Mouse (Mus musculus) liver, embryonic 14.5 days (tissue): ENCODE measurements around the gene Lyrm4. TPM values are rescaled to one million over a fixed set of nuclear protein-coding genes. Genes with fewer than 3 reads are reported as not detected.

Experiments used
- ATAC-seq: fragments of 200-750 bp; cut with Nextera tagmentation; 2 replicates; pipeline ENCODE4 v1.8.0; 2017; ENCODE audit warnings: moderate number of reproducible peaks, mild to moderate bottlenecking, moderate library complexity; ENCODE audit not compliant: insufficient read depth
- DNase-seq, 3 experiments: peaks; one replicate each; pipeline ENCODE4 v3.0.0-alpha.2; 2012 to 2013; ENCODE audit warnings: low read depth in 3 of 3, low spot score in 3 of 3
- H3K27ac ChIP-seq: fragments of 300-500 bp; sonication (generic); 2 replicates; pipeline ENCODE4 v1.5.1; 2014; ENCODE audit warnings: moderate library complexity, mild to moderate bottlenecking, control low read depth, inconsistent platforms
- H3K27me3 ChIP-seq: fragments of 300-500 bp; sonication (generic); 2 replicates; pipeline ENCODE4 v1.6.1; 2014; ENCODE audit warnings: mild to moderate bottlenecking, low read length, moderate library complexity; ENCODE audit not compliant: control insufficient read depth, insufficient read depth
- H3K36me3 ChIP-seq: fragments of 300-500 bp; sonication (generic); replicated peaks from 2 replicates; pipeline ENCODE4 v1.6.1; 2014; ENCODE audit warnings: low read depth; ENCODE audit not compliant: control insufficient read depth, insufficient read depth
- H3K4me1 ChIP-seq, 2 experiments: fragments of 200-500 bp in 1 of 2; fragments of 300-500 bp in 1 of 2; sonication (generic) in 1 of 2; replicated peaks; 2 replicates each; pipeline ENCODE4 v1.6.1; 2012 to 2014; ENCODE audit warnings: antibody characterized with exemption in 1 of 2, inconsistent platforms in 1 of 2, low read length in 1 of 2; ENCODE audit not compliant: control insufficient read depth in 2 of 2, insufficient read depth in 2 of 2
- H3K4me2 ChIP-seq: fragments of 300-500 bp; sonication (generic); 2 replicates; pipeline ENCODE4 v1.6.1; 2014; ENCODE audit warnings: low read depth, mild to moderate bottlenecking, control low read depth, moderate library complexity
- H3K4me3 ChIP-seq, 2 experiments: fragments of 200-500 bp in 1 of 2; fragments of 300-500 bp in 1 of 2; sonication (generic) in 1 of 2; 2 replicates each; pipeline ENCODE4 v1.5.1; 2012 to 2014; ENCODE audit warnings: low read depth in 2 of 2, low read length in 2 of 2, mild to moderate bottlenecking in 2 of 2, control low read depth in 1 of 2, inconsistent platforms in 1 of 2, moderate library complexity in 1 of 2; ENCODE audit not compliant: insufficient read depth in 1 of 2
- H3K9ac ChIP-seq: fragments of 300-500 bp; sonication (generic); replicated peaks from 2 replicates; pipeline ENCODE4 v1.6.1; 2014; ENCODE audit warnings: mild to moderate bottlenecking, control low read depth, moderate library complexity
- H3K9me3 ChIP-seq: fragments of 300-500 bp; sonication (generic); 2 replicates; pipeline ENCODE4 v1.6.1; 2016; ENCODE audit warnings: low read length, mixed read lengths; ENCODE audit not compliant: control insufficient read depth
- CTCF ChIP-seq: IDR thresholded peaks from 2 replicates; pipeline ENCODE4 v1.5.1; 2016; ENCODE audit warnings: antibody characterized with exemption, low read depth, control low read depth
- EP300 ChIP-seq: IDR thresholded peaks from 2 replicates; pipeline ENCODE4 v1.6.1; 2016; ENCODE audit warnings: antibody characterized with exemption, low read depth
- WGBS: fragments of 180-500 bp; shearing (Covaris S2); extraction: QIAGEN DNeasy Blood & Tissue Kit; methylation state at CpG from one replicate; pipeline ENCODE4 v1.1.7; 2014; ENCODE audit not compliant: insufficient replicate concordance; 5-methylcytosine and 5-hydroxymethylcytosine counted together
- polyA plus RNA-seq, 2 experiments: library from polyadenylated mRNA; depleted of rRNA in 1 of 2; stranded (reverse) in 1 of 2; unstranded in 1 of 2; fragments of >200 nt; fragmentation: Nextera tagmentation in 1 of 2; extraction: Ambion mirVana in 1 of 2; gene quantifications; 2 replicates each; pipeline versions ENCODE4 v1.2.1 to v1.2.3; 2012 to 2014

Lyrm4 gene
- polyA plus RNA-seq, 2 experiments, result 6.8 to 28.8 TPM

DNA sequence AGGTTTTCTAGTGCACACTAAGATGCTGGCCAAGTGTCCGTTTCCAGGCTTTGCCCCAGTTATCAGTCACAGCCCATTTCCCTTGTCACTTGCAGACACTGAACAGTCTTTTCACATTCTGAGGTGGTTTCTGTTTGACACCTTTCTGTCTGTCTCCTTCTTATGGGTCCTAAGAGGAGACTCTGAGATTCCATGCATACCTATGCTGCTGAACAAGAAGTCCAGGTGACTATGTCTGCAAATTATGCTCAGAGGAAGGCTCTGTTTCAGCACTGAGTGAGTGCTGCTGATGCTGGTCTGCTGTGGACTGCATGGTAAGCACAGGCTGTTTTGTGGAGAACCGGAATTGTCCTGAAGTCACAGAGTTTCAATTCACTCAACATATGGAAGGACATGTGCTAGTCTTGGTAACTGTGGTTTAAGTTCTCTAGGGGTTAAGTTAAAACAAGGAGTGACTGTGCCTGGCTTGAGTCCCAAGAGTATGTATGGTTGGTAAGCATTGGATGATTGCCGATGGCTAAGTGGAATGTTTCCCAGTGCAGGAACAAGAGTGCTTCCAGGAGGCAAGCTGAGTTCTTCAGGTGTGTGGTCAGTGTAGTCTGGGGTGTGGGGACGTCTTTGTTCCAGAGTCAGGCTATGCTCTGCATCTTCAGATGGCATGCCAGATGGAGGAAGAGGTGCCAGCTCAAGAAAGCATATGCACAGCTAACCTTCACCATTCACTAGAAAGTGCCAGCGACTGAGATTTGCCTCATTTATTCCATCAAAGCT lies 35.6 kb upstream of the Lyrm4 start:
- TF ChIP-seq CTCF (no peak), EP300 (no peak)
- Histone ChIP-seq H3K9me3 (no peaks in the 10 kb centered on the region), H3K27me3 (no peaks in the 10 kb centered on the region), H3K4me2 (no peak overlapping the region), H3K9ac (no peak overlapping the region), H3K36me3 (no peaks in the 10 kb centered on the region), H3K4me1 (peaks cover 0 to 5% of the 10 kb centered on the region in 2 experiments; a peak in 2 of 4 replicates), H3K27ac (no peak overlapping the region), H3K4me3 (no peak overlapping the region)
- WGBS, result 69% methylated on average over 5 of the region's 5 CpGs
- DNase-seq (no peak), ATAC-seq (no peak)

DNA sequence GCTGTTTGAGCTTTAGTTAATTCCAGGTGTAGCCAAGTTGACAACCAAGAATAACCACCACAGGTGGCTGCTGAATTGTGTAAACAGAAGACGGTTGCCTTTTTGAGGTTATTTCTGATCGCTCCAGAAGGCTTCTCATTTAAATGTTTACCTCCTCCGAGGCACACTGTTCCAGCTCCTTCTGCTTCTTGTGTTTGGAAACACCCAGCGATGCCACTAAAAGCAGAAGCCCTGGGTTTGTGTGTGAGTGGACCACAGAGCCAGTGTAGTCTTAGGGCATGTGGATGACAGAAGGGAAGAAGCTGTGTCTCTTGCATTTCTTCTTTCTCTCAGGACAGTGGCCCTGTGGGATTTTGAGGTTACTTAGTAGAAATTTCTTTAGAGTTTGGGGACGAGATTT lies 32.9 kb upstream of the Lyrm4 start:
- WGBS, result 57% methylated on average over 5 of the region's 5 CpGs
- TF ChIP-seq CTCF (no peak), EP300 (no peak)
- ATAC-seq, result no peak
- no peak overlapping the region for H3K4me2 ChIP-seq
- H3K36me3 ChIP-seq, result no peaks in the 10 kb centered on the region
- H3K4me1 ChIP-seq, result peaks cover 0 to 5% of the 10 kb centered on the region in 2 experiments; a peak in 2 of 4 replicates
- H3K9ac ChIP-seq, result no peak overlapping the region
- DNase-seq, result no peak
- no peaks in the 10 kb centered on the region for H3K9me3 ChIP-seq
- H3K27ac ChIP-seq, result no peak overlapping the region
- H3K4me3 ChIP-seq, result no peak overlapping the region
- H3K27me3 ChIP-seq, result no peaks in the 10 kb centered on the region

DNA sequence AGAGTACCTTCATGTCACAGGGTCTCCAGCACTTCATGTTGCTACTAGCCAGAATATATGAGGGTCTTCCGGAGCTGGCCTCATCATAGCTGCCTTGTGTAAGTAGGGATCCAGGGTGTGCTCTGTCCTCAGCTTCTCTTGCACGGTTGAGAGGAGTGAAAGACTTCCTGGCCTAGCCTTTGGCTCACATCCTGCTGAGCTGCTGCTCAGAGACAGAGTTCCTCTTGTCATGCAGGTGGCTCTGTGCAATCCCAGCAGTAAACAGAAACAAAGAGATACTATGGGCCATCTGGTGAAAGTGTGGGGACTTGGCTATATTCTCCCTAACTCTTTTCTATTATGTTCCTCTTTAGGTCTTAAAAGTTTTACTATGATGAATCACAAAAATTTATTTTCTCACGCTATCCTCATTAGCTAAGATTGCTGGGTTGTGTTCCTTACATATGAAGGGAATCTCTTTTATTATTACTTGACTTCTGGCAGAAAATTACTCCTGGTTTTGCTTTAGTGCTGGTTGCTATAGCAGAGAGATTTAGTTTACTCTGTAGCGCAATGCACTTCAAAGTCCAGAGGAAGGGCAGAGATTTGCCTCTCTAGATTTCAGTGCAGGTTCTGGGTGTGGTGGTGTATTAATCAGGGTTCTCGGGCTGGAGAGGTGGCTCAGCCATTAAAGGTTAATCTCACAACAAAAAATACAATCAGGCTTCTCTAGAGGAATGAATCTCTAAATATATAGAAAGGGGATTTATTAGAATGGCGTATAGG lies 32.0 kb upstream of the Lyrm4 start:
- TF ChIP-seq CTCF (no peak), EP300 (no peak)
- Histone ChIP-seq H3K4me3 (no peak overlapping the region), H3K27ac (no peak overlapping the region), H3K9ac (no peak overlapping the region), H3K27me3 (no peaks in the 10 kb centered on the region), H3K4me2 (no peak overlapping the region), H3K36me3 (no peaks in the 10 kb centered on the region), H3K4me1 (peaks cover 0 to 5% of the 10 kb centered on the region in 2 experiments; a peak in 2 of 4 replicates), H3K9me3 (no peaks in the 10 kb centered on the region)
- 56% methylated on average over 6 of the region's 6 CpGs for WGBS
- DNase-seq (no peak), ATAC-seq (no peak)

DNA sequence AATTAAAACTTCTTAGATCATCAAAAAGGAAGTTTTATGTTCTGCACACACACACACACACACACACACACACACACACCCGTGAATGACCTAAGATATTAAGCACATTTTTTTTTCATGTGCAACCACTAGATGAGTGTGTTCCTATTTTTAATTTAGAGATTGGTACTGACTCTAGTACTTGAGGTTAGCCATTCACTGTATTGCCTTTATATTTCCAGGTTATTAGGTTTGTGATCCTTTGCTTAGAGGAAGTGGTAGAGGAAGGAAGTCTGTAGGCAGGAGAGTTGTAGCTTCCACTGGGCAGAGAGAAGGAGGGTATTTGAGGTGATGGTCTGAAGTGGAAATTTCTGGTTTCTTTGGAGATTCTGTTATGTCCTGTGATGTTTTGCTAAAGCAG lies 28.3 kb upstream of the Lyrm4 start:
- Histone ChIP-seq H3K4me3 (no peak overlapping the region), H3K9ac (no peak overlapping the region), H3K9me3 (no peaks in the 10 kb centered on the region), H3K4me2 (no peak overlapping the region), H3K27me3 (no peaks in the 10 kb centered on the region), H3K27ac (no peak overlapping the region), H3K36me3 (no peaks in the 10 kb centered on the region), H3K4me1 (peaks cover 0 to 5% of the 10 kb centered on the region in 2 experiments; a peak in 2 of 4 replicates)
- no peak for TF ChIP-seq EP300
- TF ChIP-seq CTCF, result no peak
- ATAC-seq (no peak), DNase-seq (no peak)
- WGBS, result 48% methylated on average over 1 of the region's 1 CpGs
